Mouse (Mus musculus) megakaryocyte, embryonic 14.5 days (primary cell): ENCODE results near the gene Ccn1. TPM values are rescaled to one million over a fixed set of nuclear protein-coding genes. Genes with fewer than 3 reads are reported as not detected.
A peak's percentile ranks its signal among the peaks of the same experiment; 100 is the strongest.

Experiments
- H3K27me3 ChIP-seq: replicated peaks from 2 replicates; pipeline ENCODE3; 2012; ENCODE audit warnings: inconsistent platforms
- H3K36me3 ChIP-seq: replicated peaks from 2 replicates; pipeline ENCODE3; 2012; ENCODE audit warnings: low read length, inconsistent platforms, mixed read lengths
- H3K4me1 ChIP-seq: 2 replicates; pipeline ENCODE4 v1.6.1; 2012; ENCODE audit warnings: inconsistent platforms
- H3K4me3 ChIP-seq: replicated peaks from 2 replicates; pipeline ENCODE3; 2012; ENCODE audit warnings: moderate library complexity, mild to moderate bottlenecking, inconsistent platforms
- H3K9me3 ChIP-seq: 2 replicates; pipeline ENCODE4 v1.6.1; 2012; ENCODE audit warnings: inconsistent platforms
- FLI1 ChIP-seq: IDR thresholded peaks from 2 replicates; pipeline ENCODE4 v1.6.1; 2012; ENCODE audit warnings: low read length, inconsistent platforms, mixed read lengths
- GATA1 ChIP-seq: IDR thresholded peaks from 3 replicates; pipeline ENCODE4 v1.6.1; 2012; ENCODE audit warnings: mixed read lengths, low read length, inconsistent platforms, borderline replicate concordance
- polyA plus RNA-seq: library from polyadenylated mRNA; stranded (reverse); fragments of >175 nt; gene quantifications from 2 replicates; pipeline ENCODE4 v1.2.3, GENCODE M21; 2012; ENCODE audit warnings: low replicate concordance; ENCODE audit not compliant: insufficient read depth

Gene Ccn1
- polyA plus RNA-seq, 1 experiment = 0.22 TPM

GRCm38 (mm10) chr3:145674815-145675214 is 25.0 kb upstream of the Ccn1 start:
- TF ChIP-seq GATA1 = no peak
- no peak for TF ChIP-seq FLI1
- H3K9me3 ChIP-seq = peaks cover 6% of the 10 kb centered on the region

GRCm38 (mm10) chr3:145666383-145666782 is 16.6 kb upstream of the Ccn1 start:
- TF ChIP-seq FLI1 (no peak), GATA1 (no peak)
- H3K27me3 ChIP-seq = no peaks in the 10 kb centered on the region
- H3K4me1 ChIP-seq = no peaks in the 10 kb centered on the region
- no peak overlapping the region for H3K4me3 ChIP-seq
- H3K36me3 ChIP-seq = no peaks in the 10 kb centered on the region
- H3K9me3 ChIP-seq = peaks cover 7% of the 10 kb centered on the region

More at GRCm38 (mm10) chr3:145674815-145675214, 25.0 kb upstream of the Ccn1 start:
- H3K4me1 ChIP-seq = no peaks in the 10 kb centered on the region
- H3K36me3 ChIP-seq = no peaks in the 10 kb centered on the region
- no peaks in the 10 kb centered on the region for H3K27me3 ChIP-seq
- no peak overlapping the region for H3K4me3 ChIP-seq

GRCm38 (mm10) chr3:145656993-145657713 is 7.4 kb upstream of the Ccn1 start:
- Histone ChIP-seq H3K27me3 (peaks cover 18% of the 10 kb centered on the region), H3K4me1 (peaks cover 20% of the 10 kb centered on the region), H3K36me3 (no peaks in the 10 kb centered on the region), H3K9me3 (no peaks in the 10 kb centered on the region), H3K4me3 (no peak overlapping the region)
- TF ChIP-seq GATA1 (no peak), FLI1 (no peak)

GRCm38 (mm10) chr3:145654944-145655343 is 5.2 kb upstream of the Ccn1 start:
- no peaks in the 10 kb centered on the region for H3K9me3 ChIP-seq
- H3K4me1 ChIP-seq = peaks cover 42% of the 10 kb centered on the region
- H3K36me3 ChIP-seq = no peaks in the 10 kb centered on the region
- H3K4me3 ChIP-seq = no peak overlapping the region
- TF ChIP-seq GATA1 = no peak
- no peak for TF ChIP-seq FLI1
- H3K27me3 ChIP-seq = peaks cover 40% of the 10 kb centered on the region

GRCm38 (mm10) chr3:145654028-145654427 is 4.2 kb upstream of the Ccn1 start:
- H3K27me3 ChIP-seq = peaks cover 49% of the 10 kb centered on the region
- no peaks in the 10 kb centered on the region for H3K9me3 ChIP-seq
- H3K4me3 ChIP-seq = no peak overlapping the region
- H3K36me3 ChIP-seq = no peaks in the 10 kb centered on the region
- H3K4me1 ChIP-seq = peaks cover 52% of the 10 kb centered on the region
- TF ChIP-seq GATA1 (no peak), FLI1 (no peak)

GRCm38 (mm10) chr3:145653191-145653940 is 3.6 kb upstream of the Ccn1 start:
- H3K27me3 ChIP-seq = peaks cover 56% of the 10 kb centered on the region
- H3K4me3 ChIP-seq = peak overlapping the region; percentile 92
- H3K9me3 ChIP-seq = no peaks in the 10 kb centered on the region
- no peak for TF ChIP-seq FLI1
- no peaks in the 10 kb centered on the region for H3K36me3 ChIP-seq
- H3K4me1 ChIP-seq = peaks cover 58% of the 10 kb centered on the region

GRCm38 (mm10) chr3:145652322-145653131 is 2.7 kb upstream of the Ccn1 start:
- Histone ChIP-seq H3K4me3 (peak overlapping the region; percentile 92), H3K4me1 (peaks cover 61% of the 10 kb centered on the region), H3K27me3 (peaks cover 61% of the 10 kb centered on the region), H3K9me3 (0 out of 2 replicates have a peak, but pooled peaks cover 2% of the 10 kb centered on the region), H3K36me3 (no peaks in the 10 kb centered on the region)
- no peak for TF ChIP-seq GATA1
- TF ChIP-seq FLI1 = no peak

- H3K4me1 ChIP-seq = peaks cover 60% of the 10 kb centered on the region
- peaks cover 66% of the 10 kb centered on the region for H3K27me3 ChIP-seq
- peak overlapping the region; percentile 92 for H3K4me3 ChIP-seq
- 0 out of 2 replicates have a peak, but pooled peaks cover 5% of the 10 kb centered on the region for H3K9me3 ChIP-seq
- no peaks in the 10 kb centered on the region for H3K36me3 ChIP-seq
- TF ChIP-seq GATA1 = no peak
- no peak for TF ChIP-seq FLI1
Observed at GRCm38 (mm10) chr3:145651978-145652321, 2.2 kb upstream of the Ccn1 start.

- H3K9me3 ChIP-seq = 0 out of 2 replicates have a peak, but pooled peaks cover 5% of the 10 kb centered on the region
- no peaks in the 10 kb centered on the region for H3K36me3 ChIP-seq
- no peak for TF ChIP-seq GATA1
- no peak for TF ChIP-seq FLI1
- H3K4me1 ChIP-seq = peaks cover 57% of the 10 kb centered on the region
- H3K27me3 ChIP-seq = peaks cover 69% of the 10 kb centered on the region
- peak overlapping the region; percentile 89 for H3K4me3 ChIP-seq
Observed at GRCm38 (mm10) chr3:145651029-145651977, 1.5 kb upstream of the Ccn1 start.
